Mouse (Mus musculus): ENCODE results near the gene Ptprn2. TPM values are rescaled to one million over a fixed set of nuclear protein-coding genes. Genes with fewer than 3 reads are reported as not detected.
A peak's percentile ranks its signal among the peaks of the same experiment; 100 is the strongest.

Ptprn2 gene
- polyA plus RNA-seq (2015; fragmentation: Nextera tagmentation; extraction: Ambion mirVana): 0.03 and 0.05 TPM in 2 replicates

DNA sequence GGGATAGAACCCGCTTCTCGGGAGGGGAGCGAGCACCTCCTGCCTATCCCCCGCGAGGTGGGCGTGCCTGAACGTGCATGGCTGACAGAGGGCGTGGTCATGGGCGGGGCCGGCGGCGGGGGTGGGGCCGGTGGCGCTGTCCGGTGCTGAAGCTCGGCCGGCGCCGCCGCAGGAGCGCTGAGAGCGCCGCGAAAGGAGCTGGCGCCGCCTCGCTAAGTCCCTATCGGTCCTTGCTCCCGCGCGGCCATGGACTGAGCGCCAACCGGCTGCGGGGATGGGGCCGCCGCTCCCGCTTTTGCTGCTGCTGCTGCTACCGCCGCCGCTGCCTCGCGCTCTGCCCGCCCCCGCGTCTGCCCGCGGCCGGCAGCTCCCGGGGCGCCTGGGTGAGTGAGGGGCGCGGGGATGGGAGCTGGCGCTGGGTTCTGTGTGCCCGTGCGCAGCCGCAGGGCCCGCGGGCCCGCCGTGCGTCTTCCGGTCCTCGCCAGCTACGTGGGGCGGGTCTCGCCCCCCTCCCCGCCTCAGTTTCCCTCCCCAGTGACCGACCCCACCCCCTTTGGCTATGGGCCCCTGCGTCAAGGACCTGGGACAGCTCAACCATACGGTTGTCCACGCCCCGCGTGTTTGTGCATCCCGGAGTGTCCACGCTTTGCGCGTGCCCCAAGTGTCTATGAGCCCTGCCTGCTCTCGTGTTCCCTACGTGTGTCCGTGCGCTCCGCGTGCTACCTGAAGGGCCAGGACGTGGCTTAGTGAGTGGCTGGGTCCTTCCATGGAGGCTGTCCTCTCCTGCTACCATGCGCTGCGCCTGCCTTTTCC, at the start of gene Ptprn2:
Gene Ptprn2 (plus strand): TSS at position 130 of the 813 bp plus-strand sequence.
- peak within 1 kb of the TSS; percentile 53 for H3K4me3 ChIP-seq (replicated peaks)
- DNase-seq: peak; percentile 36
- WGBS (ENCODE audit: insufficient replicate concordance): 1% methylated on average over 84 of the region's 86 CpGs
- H3K27me3 ChIP-seq: peaks cover 54% of the 10 kb centered on the region
- no peaks in the 10 kb centered on the region for H3K9me3 ChIP-seq (replicated peaks)
- H3K4me1 ChIP-seq (replicated peaks): peaks cover 12% of the 10 kb centered on the region
- no peak within 1 kb of the TSS for H3K9ac ChIP-seq
- H3K36me3 ChIP-seq: no peaks in the 10 kb centered on the region
- H3K4me2 ChIP-seq: peak within 1 kb of the TSS; percentile 73
- peak; percentile 88 for ATAC-seq (ENCODE audit: low read depth)
- no peak within 1 kb of the TSS for H3K27ac ChIP-seq

DNA sequence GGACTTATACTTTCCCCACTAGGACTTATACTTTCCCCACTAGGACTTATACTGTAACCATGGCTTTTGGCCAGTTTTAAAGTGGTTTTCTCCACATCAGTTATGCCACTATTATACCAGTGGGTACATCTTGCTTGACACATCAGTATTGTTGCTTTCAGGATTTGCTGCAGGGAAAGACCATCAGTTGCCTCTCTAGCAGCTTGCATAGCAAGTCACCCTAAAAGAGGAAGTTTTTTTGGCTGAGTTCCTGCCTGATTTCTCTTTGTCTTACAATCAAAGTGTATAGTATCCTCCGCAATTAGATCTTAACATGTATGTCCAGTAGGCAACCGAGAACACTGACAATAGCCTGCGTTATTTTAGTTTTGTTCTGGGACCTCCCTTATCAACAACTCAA, 49.4 kb upstream of the Ptprn2 start:
- H3K27me3 ChIP-seq: no peaks in the 10 kb centered on the region
- H3K4me3 ChIP-seq (replicated peaks): no peak overlapping the region
- peaks cover 84% of the 10 kb centered on the region for H3K36me3 ChIP-seq
- 76% methylated on average over 3 of the region's 3 CpGs for WGBS (ENCODE audit: insufficient replicate concordance)
- ATAC-seq (ENCODE audit: low read depth) (no peak), DNase-seq (no peak)
- no peak overlapping the region for H3K27ac ChIP-seq
- no peak overlapping the region for H3K9ac ChIP-seq
- no peaks in the 10 kb centered on the region for H3K9me3 ChIP-seq (replicated peaks)
- peaks cover 26% of the 10 kb centered on the region for H3K4me1 ChIP-seq (replicated peaks)
- H3K4me2 ChIP-seq: no peak overlapping the region

DNA sequence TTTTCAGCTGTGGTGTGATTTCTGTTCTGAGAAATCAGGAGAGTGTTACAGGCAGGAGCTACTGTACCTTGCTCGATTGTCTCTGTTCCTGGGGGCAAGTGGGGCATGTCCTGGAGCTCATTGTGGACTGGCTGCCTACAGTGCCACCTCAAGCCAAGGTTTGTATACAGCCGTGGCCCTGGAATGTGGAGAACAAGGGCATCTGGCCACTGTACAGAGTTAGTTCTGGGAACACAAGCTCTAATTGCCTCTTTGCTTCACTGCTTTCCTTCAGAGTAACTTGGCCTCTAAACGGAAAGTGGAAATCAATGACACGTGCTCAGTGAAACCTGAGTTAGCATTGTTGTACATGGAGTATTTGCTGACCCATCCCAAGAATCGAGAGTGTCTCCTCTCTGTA, 46.9 kb upstream of the Ptprn2 start:
- 88% methylated on average over 5 of the region's 5 CpGs for WGBS (ENCODE audit: insufficient replicate concordance)
- H3K4me1 ChIP-seq (replicated peaks): peaks cover 35% of the 10 kb centered on the region

DNA sequence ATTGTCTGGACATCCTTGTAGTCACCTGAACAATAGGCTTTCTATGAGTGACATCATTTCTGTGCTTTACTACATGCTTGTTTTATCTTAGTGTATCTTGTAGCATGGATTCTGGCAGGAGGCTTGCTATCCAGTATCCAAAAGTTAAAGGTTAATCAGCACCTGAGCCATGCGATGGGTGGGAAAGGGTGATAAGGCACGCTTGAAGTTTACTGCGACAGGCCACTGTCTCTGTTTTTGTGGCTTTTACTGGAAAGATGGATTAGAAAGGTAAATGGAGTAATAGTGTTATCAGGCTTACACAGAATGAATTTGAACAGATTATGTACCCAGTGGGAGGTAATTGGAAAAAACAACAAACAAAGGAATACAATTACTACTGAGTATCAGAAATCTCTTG, 43.3 kb upstream of the Ptprn2 start:
- H3K27me3 ChIP-seq: no peaks in the 10 kb centered on the region
- WGBS (ENCODE audit: insufficient replicate concordance): 17% methylated on average over 3 of the region's 3 CpGs
- DNase-seq (peak; percentile 13), ATAC-seq (ENCODE audit: low read depth) (peak; percentile 58)
- no peaks in the 10 kb centered on the region for H3K9me3 ChIP-seq (replicated peaks)
- H3K9ac ChIP-seq: no peak overlapping the region
- no peak overlapping the region for H3K27ac ChIP-seq
- H3K4me2 ChIP-seq: no peak overlapping the region
- no peak overlapping the region for H3K4me3 ChIP-seq (replicated peaks)
- H3K36me3 ChIP-seq: peaks cover 94% of the 10 kb centered on the region
- peaks cover 16% of the 10 kb centered on the region for H3K4me1 ChIP-seq (replicated peaks)

More for the DNA sequence above, 46.9 kb upstream of the Ptprn2 start:
- Histone ChIP-seq H3K9ac (no peak overlapping the region), H3K9me3 (replicated peaks) (no peaks in the 10 kb centered on the region), H3K4me2 (no peak overlapping the region), H3K36me3 (peaks cover 87% of the 10 kb centered on the region), H3K27me3 (no peaks in the 10 kb centered on the region), H3K4me3 (replicated peaks) (no peak overlapping the region), H3K27ac (no peak overlapping the region)
- ATAC-seq (ENCODE audit: low read depth): no peak
- DNase-seq: no peak

DNA sequence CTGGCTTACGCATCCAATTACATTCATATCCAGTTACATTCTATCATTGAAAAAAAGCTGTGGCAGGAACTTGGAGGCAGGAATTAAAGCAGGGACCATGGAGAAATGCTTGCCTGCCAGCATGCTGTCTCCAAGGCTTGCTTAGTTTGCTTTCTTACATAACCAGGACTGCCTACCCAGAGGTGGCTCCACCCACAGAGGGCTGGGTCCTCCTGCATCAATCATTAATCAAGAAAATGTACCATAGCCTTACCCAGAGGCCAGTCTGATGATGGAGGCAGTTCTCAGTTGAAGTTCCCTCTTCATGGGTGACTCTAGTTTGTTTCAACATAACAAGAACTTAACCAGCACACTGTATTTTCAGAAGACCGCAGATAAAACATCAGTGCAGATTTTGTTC, 36.0 kb upstream of the Ptprn2 start:
- WGBS (ENCODE audit: insufficient replicate concordance): 95% methylated on average over 2 of the region's 2 CpGs
- H3K36me3 ChIP-seq: peaks cover 85% of the 10 kb centered on the region
- no peaks in the 10 kb centered on the region for H3K4me1 ChIP-seq (replicated peaks)

DNA sequence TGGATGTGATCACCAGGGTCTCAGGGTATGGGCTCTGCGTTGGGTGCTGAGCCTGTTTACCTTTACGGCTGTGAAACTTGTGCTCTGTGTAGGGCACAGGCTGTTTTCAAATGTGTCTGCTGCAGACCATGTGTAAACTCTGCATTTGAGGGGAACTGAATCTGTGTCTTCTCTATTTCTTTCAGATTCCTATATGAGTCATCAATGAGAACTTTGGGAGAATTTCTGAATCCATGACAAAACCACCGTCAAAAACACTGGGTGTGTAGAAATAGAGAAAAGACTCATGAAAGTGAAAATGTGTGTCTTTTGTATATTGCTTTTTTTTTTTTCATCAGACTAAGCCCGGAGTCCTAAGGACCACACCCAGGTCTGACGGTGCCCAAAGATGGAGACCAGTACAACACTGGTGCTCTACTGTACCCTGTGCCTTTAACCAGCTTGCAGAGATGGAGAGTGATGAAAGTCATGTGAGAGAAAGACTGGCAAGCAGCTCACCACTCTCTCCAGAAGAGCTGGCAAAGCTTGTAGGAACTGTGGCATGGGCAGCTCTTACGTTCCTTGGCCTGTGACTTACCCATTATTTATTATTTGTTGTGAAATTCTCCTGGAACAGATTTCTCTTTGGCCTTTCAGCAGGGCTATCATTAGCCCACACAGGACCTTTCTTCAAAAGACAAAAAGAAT, 25.0 kb upstream of the Ptprn2 start:
- ATAC-seq (ENCODE audit: low read depth) (no peak), DNase-seq (no peak)
- H3K27ac ChIP-seq: no peak overlapping the region
- H3K9ac ChIP-seq: no peak overlapping the region
- H3K4me2 ChIP-seq: no peak overlapping the region
- no peaks in the 10 kb centered on the region for H3K4me1 ChIP-seq (replicated peaks)
- no peaks in the 10 kb centered on the region for H3K9me3 ChIP-seq (replicated peaks)
- peaks cover 73% of the 10 kb centered on the region for H3K36me3 ChIP-seq
- H3K4me3 ChIP-seq (replicated peaks): no peak overlapping the region
- 93% methylated on average over 6 of the region's 6 CpGs for whole genome bisulfite sequencing (ENCODE audit: insufficient replicate concordance)
- no peaks in the 10 kb centered on the region for H3K27me3 ChIP-seq

More for the DNA sequence above, 36.0 kb upstream of the Ptprn2 start:
- H3K9me3 ChIP-seq (replicated peaks): no peaks in the 10 kb centered on the region
- no peak overlapping the region for H3K4me2 ChIP-seq
- H3K4me3 ChIP-seq (replicated peaks): no peak overlapping the region
- no peak for ATAC-seq (ENCODE audit: low read depth)
- H3K27ac ChIP-seq: no peak overlapping the region
- H3K27me3 ChIP-seq: no peaks in the 10 kb centered on the region
- H3K9ac ChIP-seq: no peak overlapping the region
- DNase-seq: no peak

DNA sequence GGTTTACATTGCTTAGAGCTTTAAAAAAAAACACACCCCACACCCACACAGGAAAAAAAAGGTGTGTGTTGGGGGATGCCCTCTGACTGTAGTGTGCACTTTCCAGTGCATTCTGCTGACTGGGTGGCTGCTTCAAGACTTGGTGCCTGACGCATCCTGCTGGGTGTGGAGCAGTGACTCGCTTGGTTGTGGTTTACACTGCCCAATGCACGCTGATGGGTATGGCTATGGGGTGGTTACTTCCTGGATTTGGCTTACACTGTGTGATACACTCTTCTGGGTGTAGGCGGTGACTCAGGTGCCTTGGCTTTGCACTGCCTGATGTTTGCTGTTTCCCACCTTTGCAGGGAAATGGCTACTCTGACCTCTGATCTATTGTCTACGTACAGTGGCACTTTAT, 18.5 kb upstream of the Ptprn2 start:
- Histone ChIP-seq H3K27ac (no peak overlapping the region), H3K36me3 (peaks cover 37% of the 10 kb centered on the region), H3K4me2 (no peak overlapping the region), H3K27me3 (no peaks in the 10 kb centered on the region), H3K9ac (no peak overlapping the region), H3K4me3 (replicated peaks) (no peak overlapping the region), H3K4me1 (replicated peaks) (no peaks in the 10 kb centered on the region), H3K9me3 (replicated peaks) (no peaks in the 10 kb centered on the region)
- WGBS (ENCODE audit: insufficient replicate concordance): 61% methylated on average over 5 of the region's 5 CpGs
- ATAC-seq (ENCODE audit: low read depth) (no peak), DNase-seq (no peak)

DNA sequence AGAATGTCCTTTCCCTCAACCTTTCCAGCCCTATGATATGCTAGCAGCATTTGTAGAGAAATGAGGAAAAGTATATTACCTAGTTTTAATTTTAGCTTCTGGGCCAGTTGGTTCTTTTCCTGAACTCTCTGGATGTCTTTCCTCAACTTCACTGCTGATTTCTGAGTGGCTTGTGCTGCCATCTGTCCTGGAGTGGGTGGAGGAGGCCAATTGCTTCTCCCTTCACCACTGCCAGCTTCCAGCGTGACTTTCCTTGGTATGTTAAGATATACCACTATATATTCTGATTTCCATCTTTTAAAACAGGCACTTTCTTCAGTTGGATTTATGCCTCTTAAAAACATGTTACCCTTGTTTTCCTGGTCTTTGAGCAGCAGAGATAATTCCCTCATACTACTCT, 17.2 kb upstream of the Ptprn2 start:
- no peaks in the 10 kb centered on the region for H3K9me3 ChIP-seq (replicated peaks)
- ATAC-seq (ENCODE audit: low read depth) (no peak), DNase-seq (no peak)
- H3K4me3 ChIP-seq (replicated peaks): no peak overlapping the region
- peaks cover 30% of the 10 kb centered on the region for H3K36me3 ChIP-seq
- H3K27ac ChIP-seq: no peak overlapping the region
- no peak overlapping the region for H3K9ac ChIP-seq
- H3K27me3 ChIP-seq: no peaks in the 10 kb centered on the region
- H3K4me2 ChIP-seq: no peak overlapping the region
- WGBS (ENCODE audit: insufficient replicate concordance): 68% methylated on average over 1 of the region's 1 CpGs
- no peaks in the 10 kb centered on the region for H3K4me1 ChIP-seq (replicated peaks)

DNA sequence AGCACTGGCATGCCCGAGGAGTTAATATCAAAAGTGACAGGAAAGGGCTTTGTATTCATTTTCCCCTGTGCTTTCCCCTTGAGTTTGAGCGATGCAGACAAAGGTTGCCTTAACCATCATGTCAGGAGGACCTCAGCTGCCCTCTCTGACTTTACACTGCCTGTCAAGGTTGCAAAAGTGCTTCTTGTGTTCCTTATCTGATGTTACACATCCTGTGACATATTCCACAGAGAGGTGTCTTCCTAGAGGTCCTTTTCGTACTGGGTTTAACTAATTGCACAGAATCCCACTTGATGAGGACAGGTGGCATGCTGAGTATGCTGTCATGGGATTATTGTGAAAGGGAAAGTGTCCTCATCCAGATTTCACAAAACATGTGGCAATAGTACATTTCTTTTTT, 16.4 kb upstream of the Ptprn2 start:
- 79% methylated on average over 3 of the region's 3 CpGs for WGBS (ENCODE audit: insufficient replicate concordance)
- DNase-seq: no peak
- H3K27me3 ChIP-seq: no peaks in the 10 kb centered on the region
- no peak overlapping the region for H3K9ac ChIP-seq
- peaks cover 25% of the 10 kb centered on the region for H3K36me3 ChIP-seq
- H3K9me3 ChIP-seq (replicated peaks): no peaks in the 10 kb centered on the region
- no peaks in the 10 kb centered on the region for H3K4me1 ChIP-seq (replicated peaks)
- no peak overlapping the region for H3K27ac ChIP-seq
- H3K4me2 ChIP-seq: no peak overlapping the region
- ATAC-seq (ENCODE audit: low read depth): no peak
- no peak overlapping the region for H3K4me3 ChIP-seq (replicated peaks)

DNA sequence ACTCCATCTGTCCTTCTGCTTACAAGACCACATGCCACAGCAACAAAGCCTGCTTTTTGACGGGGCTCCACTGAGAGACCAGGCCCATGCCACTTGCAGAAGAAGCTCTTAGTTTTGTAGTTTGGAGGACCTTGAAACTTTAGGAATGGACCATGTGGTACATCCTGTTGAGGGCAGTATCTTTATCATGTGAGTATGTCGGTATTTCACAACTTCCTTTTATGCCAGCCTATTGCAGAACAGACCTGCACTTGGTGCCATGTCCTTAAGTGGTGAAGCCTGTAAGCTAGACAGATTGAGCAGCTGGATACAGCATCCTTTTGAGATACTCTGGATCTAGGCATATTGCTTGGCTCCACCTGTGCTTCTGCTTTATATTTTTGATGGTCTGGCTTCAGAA, 12.3 kb upstream of the Ptprn2 start:
- Histone ChIP-seq H3K27me3 (peaks cover 3% of the 10 kb centered on the region; the same call in 1 of the 2 replicates), H3K27ac (no peak overlapping the region), H3K36me3 (no peaks in the 10 kb centered on the region), H3K9ac (no peak overlapping the region), H3K4me1 (replicated peaks) (no peaks in the 10 kb centered on the region), H3K4me2 (no peak overlapping the region), H3K4me3 (replicated peaks) (no peak overlapping the region), H3K9me3 (replicated peaks) (no peaks in the 10 kb centered on the region)
- DNase-seq: no peak
- ATAC-seq (ENCODE audit: low read depth): no peak
- WGBS (ENCODE audit: insufficient replicate concordance): 61% methylated on average over 2 of the region's 2 CpGs

DNA sequence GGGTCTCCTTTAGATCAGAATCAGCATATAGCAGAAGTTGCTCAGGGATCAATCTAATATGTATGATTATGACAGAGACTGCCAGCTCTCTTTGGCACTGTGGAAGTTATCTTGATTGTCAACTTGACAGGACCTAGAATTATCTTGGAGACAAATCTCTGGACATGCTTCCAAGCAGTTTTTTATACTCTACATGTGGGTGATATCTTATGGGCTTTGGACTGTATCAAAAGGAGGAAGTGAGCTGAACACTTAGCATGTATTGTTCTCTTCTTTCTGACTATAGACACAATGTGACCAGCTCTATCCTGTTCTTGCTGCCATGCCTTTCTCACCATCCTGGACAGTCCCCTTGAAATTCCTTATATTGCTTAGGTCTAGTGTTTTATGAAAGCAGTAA, 11.8 kb upstream of the Ptprn2 start:
- Histone ChIP-seq H3K9me3 (replicated peaks) (no peaks in the 10 kb centered on the region), H3K4me2 (no peak overlapping the region), H3K27ac (no peak overlapping the region), H3K4me3 (replicated peaks) (no peak overlapping the region), H3K27me3 (peaks cover 3% of the 10 kb centered on the region; the same call in 1 of the 2 replicates), H3K4me1 (replicated peaks) (no peaks in the 10 kb centered on the region), H3K9ac (no peak overlapping the region), H3K36me3 (no peaks in the 10 kb centered on the region)
- ATAC-seq (ENCODE audit: low read depth) (no peak), DNase-seq (no peak)

DNA sequence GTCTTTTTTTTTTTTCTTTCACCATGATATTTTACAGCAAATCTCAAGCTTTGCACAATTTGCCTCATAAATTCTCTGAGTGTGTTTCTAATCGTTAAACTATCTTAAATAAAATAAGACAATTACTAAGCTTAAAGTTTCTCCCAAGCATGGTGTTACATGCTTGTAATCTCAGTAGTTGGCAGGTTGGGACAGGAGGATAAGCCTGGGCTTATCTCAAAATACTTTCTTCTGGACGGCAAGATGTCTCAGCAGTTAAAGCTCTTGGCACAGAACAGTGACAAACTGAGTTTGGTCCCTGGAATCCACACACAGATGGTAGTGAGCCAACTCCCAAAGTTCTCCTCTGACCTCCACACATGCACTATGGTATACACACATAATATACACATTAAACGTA, 10.8 kb upstream of the Ptprn2 start:
- no peaks in the 10 kb centered on the region for H3K4me1 ChIP-seq (replicated peaks)
- WGBS (ENCODE audit: insufficient replicate concordance): 52% methylated on average over 3 of the region's 3 CpGs
- no peak overlapping the region for H3K9ac ChIP-seq
- no peak for DNase-seq
- H3K4me2 ChIP-seq: no peak overlapping the region
- no peak overlapping the region for H3K4me3 ChIP-seq (replicated peaks)
- H3K36me3 ChIP-seq: no peaks in the 10 kb centered on the region
- H3K9me3 ChIP-seq (replicated peaks): no peaks in the 10 kb centered on the region
- H3K27me3 ChIP-seq: peaks cover 8% of the 10 kb centered on the region
- H3K27ac ChIP-seq: no peak overlapping the region
- ATAC-seq (ENCODE audit: low read depth): no peak

Data from liver, embryonic 13.5 days (tissue).